Mouse (Mus musculus) stomach, embryonic 16.5 days (tissue): ENCODE measurements at regions not wholly inside any gene's neighbourhood (a gene's known extent, or its start where the extent isn't known, plus 50 kb on each side); places are given as distances from the start of the nearest gene placed in this dataset.

ENCODE experiments used
- ATAC-seq: fragments of 200-750 bp; cut with Nextera tagmentation; 2 replicates; pipeline ENCODE4 v1.8.0; 2017; ENCODE audit warnings: moderate number of reproducible peaks, moderate TSS enrichment; ENCODE audit not compliant: insufficient read depth, low FRiP score
- H3K27ac ChIP-seq: fragments of 300-500 bp; sonication (generic); 2 replicates; pipeline ENCODE4 v1.5.1; 2014; ENCODE audit warnings: low read length
- H3K27me3 ChIP-seq: fragments of 300-500 bp; sonication (generic); 2 replicates; pipeline ENCODE4 v1.6.1; 2014; ENCODE audit warnings: low read length, control low read depth, mixed read lengths; ENCODE audit not compliant: control insufficient read depth, insufficient read depth
- H3K36me3 ChIP-seq: fragments of 300-500 bp; sonication (generic); 2 replicates; pipeline ENCODE4 v1.6.1; 2014; ENCODE audit warnings: low read length; ENCODE audit not compliant: control insufficient read depth, insufficient read depth
- H3K4me1 ChIP-seq: fragments of 300-500 bp; sonication (generic); 2 replicates; pipeline ENCODE4 v1.6.1; 2014; ENCODE audit warnings: low read length, control low read depth, mixed read lengths; ENCODE audit not compliant: control insufficient read depth, insufficient read depth
- H3K4me2 ChIP-seq: fragments of 300-500 bp; sonication (generic); 2 replicates; pipeline ENCODE4 v1.6.1; 2014; ENCODE audit warnings: low read depth, low read length, mixed read lengths
- H3K4me3 ChIP-seq: fragments of 300-500 bp; sonication (generic); replicated peaks from 2 replicates; pipeline ENCODE4 v1.5.1; 2014; ENCODE audit warnings: mild to moderate bottlenecking, low read length
- H3K9ac ChIP-seq: fragments of 300-500 bp; sonication (generic); 2 replicates; pipeline ENCODE4 v1.6.1; 2014; ENCODE audit warnings: low read length
- H3K9me3 ChIP-seq: fragments of 300-500 bp; sonication (generic); replicated peaks from 2 replicates; pipeline ENCODE4 v1.6.1; 2016; ENCODE audit warnings: low read length, control low read depth; ENCODE audit not compliant: control insufficient read depth
- WGBS: fragments of 180-500 bp; shearing (Covaris S2); extraction: QIAGEN DNeasy Blood & Tissue Kit; methylation state at CpG from one replicate; pipeline ENCODE4 v1.1.7; 2014; 5-methylcytosine and 5-hydroxymethylcytosine counted together

GRCm38 (mm10) chr6:7941786-7942185 is 97.1 kb downstream of the C1galt1 start:
- Histone ChIP-seq H3K36me3 (no peaks in the 10 kb centered on the region), H3K4me2 (no peak overlapping the region), H3K9me3 (no peaks in the 10 kb centered on the region), H3K27me3 (no peaks in the 10 kb centered on the region), H3K4me1 (0 out of 2 replicates have a peak, but pooled peaks cover under 1% of the 10 kb centered on the region), H3K27ac (peak overlapping the region; percentile 3; the same call in 1 of the 2 replicates), H3K4me3 (no peak overlapping the region), H3K9ac (no peak overlapping the region)
- ATAC-seq: no peak
- WGBS: 71% methylated on average over 2 of the region's 2 CpGs

GRCm38 (mm10) chr6:7943192-7943591 is 98.5 kb downstream of the C1galt1 start:
- 57% methylated on average over 5 of the region's 5 CpGs for WGBS

GRCm38 (mm10) chr6:7943656-7944055 is 99.0 kb downstream of the C1galt1 start:
- no peak overlapping the region for H3K9ac ChIP-seq
- H3K36me3 ChIP-seq: no peaks in the 10 kb centered on the region
- H3K9me3 ChIP-seq: no peaks in the 10 kb centered on the region
- no peaks in the 10 kb centered on the region for H3K27me3 ChIP-seq
- WGBS: 81% methylated on average over 5 of the region's 5 CpGs
- ATAC-seq: no peak
- H3K4me3 ChIP-seq: no peak overlapping the region
- H3K4me2 ChIP-seq: no peak overlapping the region
- H3K4me1 ChIP-seq: no peaks in the 10 kb centered on the region
- H3K27ac ChIP-seq: no peak overlapping the region

More at GRCm38 (mm10) chr6:7943192-7943591, 98.5 kb downstream of the C1galt1 start:
- Histone ChIP-seq H3K9ac (no peak overlapping the region), H3K4me3 (no peak overlapping the region), H3K9me3 (no peaks in the 10 kb centered on the region), H3K27me3 (no peaks in the 10 kb centered on the region), H3K36me3 (no peaks in the 10 kb centered on the region), H3K4me1 (no peaks in the 10 kb centered on the region), H3K27ac (no peak overlapping the region), H3K4me2 (no peak overlapping the region)
- ATAC-seq: no peak
